Mouse (Mus musculus): ENCODE data around the gene Rbm15b. TPM values are rescaled to one million over a fixed set of nuclear protein-coding genes. Genes with fewer than 3 reads are reported as not detected.

The Rbm15b gene
- total RNA-seq, 2 experiments from 2014 or later: 5.0 to 5.2 TPM

- intact Hi-C loops (cut with DNase I): loop anchor here (2.0 to 10.0 kb wide), 3 partner anchors 63 to 431 kb away; partner anchors contain the start of gene Pcbp4
These were observed 1.1 kb downstream of the Rbm15b start for GRCm38 (mm10) chr9:106885901-106886731.

GRCm38 (mm10) chr9:106884996-106885900 is 2.0 kb downstream of the Rbm15b start:
- no peak for DNase-seq

More at GRCm38 (mm10) chr9:106885901-106886731, 1.1 kb downstream of the Rbm15b start:
- DNase-seq: peak in 1 of 2 experiments; percentile 21

GRCm38 (mm10) chr9:106884306-106884705 is 2.9 kb downstream of the Rbm15b start:
- intact Hi-C loops (cut with DNase I): loop anchor here (10.0 kb wide), 1 partner anchor 430 kb away; the partner anchor contains the start of gene Pcbp4
- no peak for DNase-seq

More at GRCm38 (mm10) chr9:106884996-106885900, 2.0 kb downstream of the Rbm15b start:
- intact Hi-C loops (cut with DNase I): loop anchor here (10.0 kb wide), 1 partner anchor 430 kb away; the partner anchor contains the start of gene Pcbp4

GRCm38 (mm10) chr9:106883085-106883484 is 4.1 kb downstream of the Rbm15b start:
- no peak for DNase-seq
- intact Hi-C loops (cut with DNase I): loop anchor here (10.0 kb wide), 1 partner anchor 428 kb away; the partner anchor contains the start of gene Pcbp4

GRCm38 (mm10) chr9:106882176-106882575 is 5.1 kb downstream of the Rbm15b start:
- intact Hi-C loops (cut with DNase I): loop anchor here (10.0 kb wide), 1 partner anchor 427 kb away; the partner anchor contains the start of gene Pcbp4
- DNase-seq: no peak

- no peak for DNase-seq
- intact Hi-C loops (cut with DNase I): loop anchor here (10.0 kb wide), 1 partner anchor 426 kb away; the partner anchor contains the start of gene Pcbp4
These were observed 6.0 kb downstream of the Rbm15b start for GRCm38 (mm10) chr9:106881071-106881755.

DNA sequence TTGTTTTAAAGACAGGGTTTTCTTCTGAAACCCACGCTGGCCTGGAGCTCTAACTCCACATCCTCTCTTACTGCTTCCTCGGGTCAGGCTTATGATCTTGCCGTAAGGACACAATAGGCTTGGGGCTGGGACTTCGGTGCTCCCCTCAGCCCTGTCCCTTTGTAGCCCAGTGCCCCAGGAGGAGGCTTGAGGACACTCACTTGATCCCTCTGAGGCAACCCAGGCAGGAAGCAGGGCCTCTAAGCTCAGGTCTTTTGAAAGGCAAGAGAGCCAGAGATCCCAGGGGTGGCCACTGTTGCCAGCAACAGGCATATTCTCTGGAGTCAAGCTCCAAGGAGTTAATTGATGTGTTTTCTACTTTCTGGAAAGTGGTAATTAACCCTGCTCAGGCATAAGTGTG is 7.8 kb downstream of the Rbm15b start:
- intact Hi-C loops (cut with DNase I): no loop called here
- no peak for DNase-seq

- intact Hi-C loops (cut with DNase I): no loop called here
These were observed 10.6 kb downstream of the Rbm15b start for GRCm38 (mm10) chr9:106876666-106877065.

GRCm38 (mm10) chr9:106874216-106874615 is 13.0 kb downstream of the Rbm15b start:
- no peak for DNase-seq
- intact Hi-C loops (cut with DNase I): loop anchor here (5.0 kb wide), 1 partner anchor 37 kb away; no protein-coding TSS in a partner anchor

More at GRCm38 (mm10) chr9:106876666-106877065, 10.6 kb downstream of the Rbm15b start:
- DNase-seq: no peak

- DNase-seq: no peak
- intact Hi-C loops (cut with DNase I): no loop called here
These were observed 29.2 kb downstream of the Rbm15b start for GRCm38 (mm10) chr9:106858036-106858435.

DNA sequence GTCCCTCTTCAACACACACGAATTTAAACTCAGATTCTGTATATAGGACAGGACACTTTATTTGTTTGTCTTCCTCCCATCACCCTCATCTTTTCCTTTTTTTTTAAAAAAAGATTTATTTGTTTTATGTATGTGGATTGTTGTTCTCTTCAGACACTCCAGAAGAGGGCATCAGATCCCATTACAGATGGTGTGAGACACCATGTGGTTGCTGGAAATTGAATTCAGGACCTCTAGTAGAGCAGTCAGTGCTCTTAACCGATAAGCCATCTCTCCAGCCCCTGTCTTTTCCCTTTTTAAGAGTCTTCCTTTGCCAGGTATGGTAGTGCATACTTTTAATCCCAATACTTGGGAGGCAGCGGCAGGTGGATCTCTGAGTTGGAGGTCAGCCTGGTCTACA is 30.6 kb downstream of the Rbm15b start:
- DNase-seq: no peak
- intact Hi-C loops (cut with DNase I): no loop called here

DNA sequence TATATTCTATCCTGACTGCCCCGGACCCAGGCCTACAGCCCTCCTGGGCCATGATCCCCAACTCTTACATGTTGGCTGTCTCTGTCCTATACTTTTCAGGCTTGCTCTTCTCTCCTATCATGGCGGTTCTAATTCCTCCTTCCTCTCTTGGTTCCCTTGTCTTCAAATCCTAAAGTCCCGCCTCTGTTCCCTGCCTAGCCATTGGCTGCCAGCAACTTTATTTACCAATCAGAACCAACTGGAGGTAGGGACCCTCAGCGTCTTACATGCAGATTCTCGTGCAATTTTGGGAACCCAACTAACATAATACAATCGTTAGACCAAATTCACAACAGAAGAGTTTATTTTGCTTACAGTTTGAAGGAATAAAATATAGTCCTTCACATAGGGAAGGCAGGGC is 44.4 kb downstream of the Rbm15b start:
- DNase-seq: no peak
- intact Hi-C loops (cut with DNase I): no loop called here

DNA sequence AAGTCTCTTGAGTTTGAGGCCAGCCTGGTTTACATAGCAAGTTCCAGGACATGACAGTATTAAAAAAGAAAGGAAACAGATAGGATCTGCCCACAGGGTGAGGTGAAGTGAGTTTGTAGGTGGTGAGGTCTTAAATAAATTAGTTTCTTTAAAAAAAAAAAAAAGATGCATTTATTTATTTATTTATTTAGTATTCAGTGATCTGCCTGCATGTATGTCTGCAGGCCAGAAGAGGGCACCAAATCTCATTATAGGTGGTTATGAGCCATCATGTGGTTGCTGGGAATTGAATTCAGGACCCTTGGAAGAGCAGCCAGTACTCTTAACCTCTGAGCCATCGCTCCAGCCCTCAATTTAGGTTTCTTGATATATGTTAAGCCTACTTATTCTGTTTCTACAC is 46.7 kb downstream of the Rbm15b start:
- intact Hi-C loops (cut with DNase I): no loop called here
- no peak for DNase-seq

Other genes with a start within 250 kb of the Rbm15b start
- not detected for gene Grm2, start 231.3 kb downstream of the Rbm15b start, total RNA-seq (2021)
- gene Tex264, start 201.5 kb downstream of the Rbm15b start, total RNA-seq (2021): 10 to 100 TPM; 26.0 to 27.3 TPM
- 1 to 10 TPM; 5.5 to 5.7 TPM for gene Rad54l2, start 98.2 kb downstream of the Rbm15b start, total RNA-seq (2021)
- gene Dcaf1, start 65.6 kb downstream of the Rbm15b start, total RNA-seq (2021): 10 to 100 TPM; 12.2 to 12.7 TPM
- 10 to 100 TPM; 38.1 to 41.5 TPM for gene Manf, start 4.6 kb upstream of the Rbm15b start, total RNA-seq (2021)